Mouse (Mus musculus) left cerebral cortex, postnatal 25 days (tissue): Measurements from ENCODE around the gene A830005F24Rik. TPM values are rescaled to one million over a fixed set of nuclear protein-coding genes. Genes with fewer than 3 reads are reported as not detected.

ENCODE experiments used
- DNase-seq, 2 experiments: peaks; one replicate each; pipeline ENCODE4 v3.0.0; 2022; ENCODE audit warnings: low spot score in 2 of 2, mixed read lengths in 1 of 2
- intact Hi-C: fragments of 180-260 bp; cut with DNase I; formaldehyde crosslinking; loops from one replicate; pipeline ENCODE4 v1.15.1; 2025
- microRNA-seq, 2 experiments: library from miRNA; unstranded; fragments of <30 nt; microRNA quantifications; one replicate each; pipeline ENCODE4 v1.2.0; 2022
- total RNA-seq, 2 experiments: library from RNA; stranded (reverse); gene quantifications; 2 replicates each; pipeline ENCODE4 v1.2.3; 2021

A830005F24Rik gene
- total RNA-seq, 2 experiments from 2014 or later = 1.6 to 1.8 TPM

DNA sequence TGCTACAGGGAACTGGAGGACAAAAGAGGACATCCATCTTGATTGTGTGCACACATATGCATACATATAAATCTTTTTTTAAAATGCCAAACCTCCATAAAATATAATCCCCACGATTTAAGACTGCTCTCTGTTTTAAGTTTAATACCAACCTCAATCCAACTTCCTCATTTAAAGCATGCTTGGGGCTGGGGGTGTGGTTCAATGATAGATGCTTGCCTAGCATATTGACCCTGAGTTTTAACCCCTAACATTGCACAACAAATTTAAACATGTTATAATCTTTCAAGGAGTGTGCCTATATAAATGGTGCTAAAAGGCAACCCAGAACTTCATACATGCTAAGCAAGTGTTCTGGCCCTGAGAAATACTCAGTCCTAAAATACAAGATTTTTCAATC is 27.1 kb downstream of the A830005F24Rik start:
- no peak for DNase-seq
- intact Hi-C loops = no loop called here

DNA sequence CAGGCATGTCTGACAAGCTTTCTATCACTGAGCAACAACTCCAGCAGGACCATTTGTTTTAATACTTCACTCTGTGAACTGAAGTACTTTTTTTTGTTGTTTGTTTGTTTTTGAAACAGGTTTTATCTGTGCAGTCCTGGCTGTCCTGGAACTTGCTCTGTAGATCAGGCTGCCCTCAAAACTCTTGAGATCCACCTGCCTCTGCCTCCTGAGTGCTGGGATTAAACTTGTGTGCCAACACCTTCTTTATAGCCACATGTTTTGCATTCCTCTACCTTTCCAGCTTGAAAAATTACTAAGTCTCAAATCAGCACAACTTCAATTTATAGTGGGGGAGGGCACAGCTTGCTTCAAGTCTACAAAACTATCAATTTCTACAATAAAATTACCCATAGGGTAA is 31.0 kb downstream of the A830005F24Rik start:
- DNase-seq = no peak
- intact Hi-C loops = no loop called here

DNA sequence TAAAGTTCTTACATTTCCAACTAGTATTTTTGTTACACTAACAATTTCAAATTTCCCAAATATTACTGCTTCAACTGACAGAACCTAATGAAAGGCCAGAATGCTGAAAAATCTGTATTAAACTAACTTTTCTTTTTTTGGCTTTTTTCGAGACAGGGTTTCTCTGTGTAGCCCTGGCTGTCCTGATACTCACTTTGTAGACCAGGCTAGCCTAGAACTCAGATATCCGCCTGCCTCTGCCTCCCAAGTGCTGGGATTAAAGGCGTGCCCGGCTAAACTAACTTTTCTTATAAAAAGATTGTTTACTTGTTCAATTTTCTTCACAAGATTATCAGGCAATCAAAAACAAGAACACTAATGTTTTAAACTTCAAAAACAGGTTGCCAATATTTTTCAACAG is 31.5 kb downstream of the A830005F24Rik start:
- intact Hi-C loops = no loop called here
- no peak for DNase-seq

- intact Hi-C loops = no loop called here
- peak; percentile 95 to 98 for DNase-seq
These were observed 32.3 kb downstream of the A830005F24Rik start for GRCm38 (mm10) chr13:48545476-48546281.

GRCm38 (mm10) chr13:48546330-48546917 is 33.1 kb downstream of the A830005F24Rik start:
- intact Hi-C loops = no loop called here
- DNase-seq = peak; percentile 100

- intact Hi-C loops = no loop called here
- no peak for DNase-seq
These were observed 34.3 kb downstream of the A830005F24Rik start for GRCm38 (mm10) chr13:48547623-48548022.

DNA sequence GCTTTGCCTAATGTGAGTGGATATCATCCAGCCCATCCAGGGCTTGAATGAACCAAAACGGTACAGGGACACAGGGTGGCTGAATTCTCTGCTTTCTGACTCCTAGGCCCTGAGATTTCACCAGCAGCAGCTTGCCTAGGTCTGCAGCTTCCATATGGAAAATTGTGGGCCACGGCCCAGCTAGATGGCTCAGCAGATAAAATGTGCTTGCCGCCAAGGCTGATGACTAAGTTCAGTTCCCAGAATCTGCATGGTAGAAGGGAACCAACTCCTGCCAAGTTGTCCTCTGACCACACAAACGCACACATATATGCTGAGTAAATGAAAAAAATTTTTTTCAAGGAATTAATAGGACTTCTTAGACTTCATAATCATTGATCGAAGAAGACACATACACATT is 34.9 kb downstream of the A830005F24Rik start:
- intact Hi-C loops = no loop called here
- peak in 1 of 2 experiments; percentile 38 for DNase-seq

DNA sequence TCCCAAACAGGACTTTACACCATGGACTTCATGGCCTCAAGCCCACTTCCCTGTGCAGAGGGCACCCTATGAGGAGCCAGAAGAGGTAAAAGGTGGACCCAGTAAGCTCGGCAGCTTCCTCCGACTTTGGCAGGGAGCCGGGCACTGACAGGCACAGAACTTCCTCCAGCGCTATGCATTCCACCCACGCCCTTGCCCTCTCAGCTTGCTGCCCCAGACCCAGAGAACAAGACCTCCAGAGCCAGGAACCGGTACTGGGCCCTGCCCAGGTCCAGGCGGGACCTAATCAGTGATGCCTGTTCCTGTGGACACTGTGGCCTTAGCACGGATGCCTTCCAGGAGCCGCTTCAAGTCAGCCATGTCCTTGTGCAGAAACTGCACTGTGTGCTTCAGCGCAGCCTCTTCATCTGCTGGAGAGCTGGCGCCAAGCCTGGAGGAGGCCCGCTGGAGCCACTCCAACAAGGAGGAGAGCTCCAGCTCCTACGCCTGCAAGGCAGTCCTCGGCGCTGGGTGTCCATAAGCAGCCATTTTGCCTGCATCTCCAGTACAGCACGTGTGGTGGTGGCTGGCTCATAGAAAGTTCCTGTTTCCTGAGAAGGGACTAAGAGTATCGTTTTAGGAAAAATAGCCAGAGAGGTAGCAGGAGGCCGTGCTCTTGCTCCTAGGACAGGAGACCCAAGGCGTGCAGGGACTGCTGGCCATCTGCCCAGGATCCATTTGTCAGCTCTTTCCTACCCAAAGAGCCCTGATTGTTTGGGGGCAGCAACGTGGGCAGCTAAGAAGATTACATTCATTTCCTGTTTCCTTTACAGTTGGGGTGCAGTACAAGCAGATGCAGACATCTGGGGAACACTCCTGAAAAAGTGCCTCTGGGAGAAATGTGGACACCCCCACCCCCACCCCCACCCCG is 39.1 kb downstream of the A830005F24Rik start:
- peak; percentile 90 to 97 for DNase-seq
- intact Hi-C loops = loop anchor here (1.0 kb wide), 1 partner anchor 42 kb away; no protein-coding TSS in a partner anchor

DNA sequence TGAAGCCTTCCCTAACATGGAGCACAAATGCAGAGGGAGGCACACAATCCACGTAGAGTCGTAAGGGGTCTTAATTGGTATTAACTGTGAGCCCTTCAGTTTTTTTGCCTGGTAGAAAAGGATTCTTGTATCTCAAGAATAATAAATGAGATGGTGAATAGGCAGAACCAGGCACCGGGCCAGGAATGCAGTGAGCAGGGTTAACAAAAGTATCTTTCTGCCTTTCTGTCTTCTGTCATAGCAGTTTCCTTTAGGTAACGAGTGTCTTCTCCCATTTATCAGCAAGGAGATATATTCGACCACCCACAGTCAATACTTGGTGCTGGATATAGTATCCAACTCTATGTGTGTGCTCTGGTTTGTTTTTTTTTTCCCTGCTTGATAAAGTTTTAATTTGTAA is 40.1 kb downstream of the A830005F24Rik start:
- no peak for DNase-seq
- intact Hi-C loops = no loop called here

GRCm38 (mm10) chr13:48554552-48554951 is 41.2 kb downstream of the A830005F24Rik start:
- DNase-seq = no peak
- intact Hi-C loops = no loop called here

GRCm38 (mm10) chr13:48555976-48556375 is 42.6 kb downstream of the A830005F24Rik start:
- no peak for DNase-seq
- intact Hi-C loops = no loop called here

- no peak for DNase-seq
- intact Hi-C loops = no loop called here
These were observed 48.1 kb downstream of the A830005F24Rik start for GRCm38 (mm10) chr13:48561481-48561880.

- intact Hi-C loops = no loop called here
These were observed 49.0 kb downstream of the A830005F24Rik start for GRCm38 (mm10) chr13:48562336-48562735.

More at GRCm38 (mm10) chr13:48562336-48562735, 49.0 kb downstream of the A830005F24Rik start:
- DNase-seq = no peak

Small RNAs within 50 kb of the gene (microRNA-seq; reads per million reads assigned to microRNA genes)
- 0 reads per million in 2 experiments for gene Gm24111
- 336 to 340 reads per million in 2 experiments for gene Mirlet7a-1
- gene Mirlet7d = 16,198 to 34,279 reads per million in 2 experiments
- 0 reads per million in 2 experiments for gene Mirlet7f-1

Other genes starting within 250 kb of the A830005F24Rik start
- 10 to 100 TPM; 20.8 to 22.7 TPM for gene Zfp169, start 119 bp upstream of the A830005F24Rik start, total RNA-seq
- 10 to 100 TPM; 25.0 to 25.8 TPM for gene Ptpdc1, start 112.1 kb downstream of the A830005F24Rik start, total RNA-seq
- not detected for gene Barx1, start 149.4 kb downstream of the A830005F24Rik start, total RNA-seq